Comparison of ENCODE assay signal across 31 mouse cellular contexts in the genomic region with DNA sequence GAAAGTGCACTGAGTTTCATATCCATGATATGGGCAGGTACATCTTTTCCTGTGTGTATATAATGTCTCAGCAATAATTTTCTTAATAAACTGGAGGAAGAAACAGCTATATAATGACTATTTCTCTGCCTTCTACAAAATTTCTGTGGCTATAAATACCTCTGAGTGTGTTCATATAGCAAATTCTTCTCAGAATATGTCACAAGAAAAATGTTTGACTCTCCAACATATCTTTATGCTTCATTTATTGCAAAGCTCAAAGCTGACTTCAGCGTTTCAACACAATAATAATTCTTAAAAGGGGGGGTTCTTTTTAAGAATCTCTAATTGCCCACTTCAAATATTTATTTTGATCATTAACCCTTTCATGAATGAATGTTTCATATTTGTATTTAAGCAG.
"Had no signal": no experiment of that assay in that cellular context is flagged by ENCODE, and none has a peak within 500 bp of the region (broad histone marks: within the 10 kb centered on the region; RNA-seq: fewer than 3 reads in every experiment).

No protein-coding gene starts in this region.

- H3K9me3 ChIP-seq: limb, embryonic 10.5 days; limb, embryonic 12.5 days; limb, embryonic 13.5 days; limb, embryonic 15.5 days; liver, embryonic 12.5 days; liver, embryonic 13.5 days; liver, embryonic 15.5 days; lung, embryonic 15.5 days; megakaryocyte, embryonic 14.5 days; midbrain, embryonic 12.5 days; midbrain, embryonic 13.5 days; midbrain, embryonic 15.5 days; neural tube, embryonic 12.5 days; neural tube, embryonic 13.5 days had no signal

- H3K9ac ChIP-seq: limb, embryonic 12.5 days; limb, embryonic 13.5 days; limb, embryonic 15.5 days; liver, embryonic 12.5 days; liver, embryonic 13.5 days; liver, embryonic 14.5 days; liver, embryonic 15.5 days; liver, postnatal 0 days; lung, embryonic 14.5 days; lung, embryonic 15.5 days; midbrain, embryonic 12.5 days; midbrain, embryonic 13.5 days; midbrain, embryonic 15.5 days; neural tube, embryonic 12.5 days; neural tube, embryonic 13.5 days had no signal

- ATAC-seq: liver, embryonic 12.5 days; liver, postnatal 0 days; lung, postnatal 0 days; midbrain, embryonic 13.5 days; midbrain, embryonic 15.5 days; midbrain, embryonic 16.5 days had no signal

- H3K4me1 ChIP-seq: limb, embryonic 10.5 days; limb, embryonic 12.5 days; limb, embryonic 15.5 days; liver, embryonic 12.5 days; liver, embryonic 13.5 days; liver, embryonic 15.5 days; lung, embryonic 15.5 days; megakaryocyte, embryonic 14.5 days; midbrain, embryonic 12.5 days; midbrain, embryonic 13.5 days; midbrain, embryonic 15.5 days; neural tube, embryonic 12.5 days; neural tube, embryonic 13.5 days had no signal

- H3K27me3 ChIP-seq: limb, embryonic 12.5 days; limb, embryonic 13.5 days; limb, embryonic 15.5 days; liver, embryonic 12.5 days; liver, embryonic 13.5 days; liver, embryonic 15.5 days; lung, embryonic 15.5 days; megakaryocyte, embryonic 14.5 days; midbrain, embryonic 12.5 days; midbrain, embryonic 13.5 days; midbrain, embryonic 15.5 days; neural tube, embryonic 12.5 days; neural tube, embryonic 13.5 days had no signal

- H3K27ac ChIP-seq: limb, embryonic 10.5 days; limb, embryonic 12.5 days; limb, embryonic 13.5 days; limb, embryonic 15.5 days; liver, embryonic 12.5 days; liver, embryonic 13.5 days; liver, embryonic 14.5 days; liver, embryonic 15.5 days; lung, embryonic 15.5 days; macrophage; midbrain, embryonic 12.5 days; midbrain, embryonic 13.5 days; midbrain, embryonic 15.5 days; neural tube, embryonic 12.5 days; neural tube, embryonic 13.5 days had no signal

- H3K4me3 ChIP-seq: limb, embryonic 10.5 days; limb, embryonic 12.5 days; limb, embryonic 13.5 days; limb, embryonic 15.5 days; liver, embryonic 12.5 days; liver, embryonic 13.5 days; liver, embryonic 15.5 days; lung, embryonic 15.5 days; megakaryocyte, embryonic 14.5 days; midbrain, embryonic 12.5 days; midbrain, embryonic 13.5 days; midbrain, embryonic 15.5 days; myocyte; neural tube, embryonic 12.5 days; neural tube, embryonic 13.5 days had no signal

- H3K36me3 ChIP-seq: limb, embryonic 10.5 days; limb, embryonic 12.5 days; limb, embryonic 13.5 days; limb, embryonic 15.5 days; liver, embryonic 12.5 days; liver, embryonic 13.5 days; liver, embryonic 15.5 days; lung, embryonic 15.5 days; midbrain, embryonic 12.5 days; midbrain, embryonic 13.5 days; midbrain, embryonic 15.5 days; neural tube, embryonic 12.5 days; neural tube, embryonic 13.5 days had no signal

- DNase-seq: left cerebral cortex, postnatal 4 days; liver; liver, embryonic 13.5 days; liver, postnatal 0 days; lung, adult 18-20 months; lung, adult 2 months; lung, embryonic 14.5 days; lung, postnatal 10 days; lung, postnatal 14 days; lung, postnatal 36 days; lung, postnatal 4 days; midbrain, embryonic 14.5 days had no signal

- H3K4me2 ChIP-seq: limb, embryonic 12.5 days; limb, embryonic 13.5 days; limb, embryonic 15.5 days; liver, embryonic 11.5 days; liver, embryonic 12.5 days; liver, embryonic 13.5 days; liver, embryonic 15.5 days; lung, embryonic 14.5 days; lung, embryonic 15.5 days; midbrain, embryonic 12.5 days; midbrain, embryonic 13.5 days; midbrain, embryonic 15.5 days; neural tube, embryonic 12.5 days; neural tube, embryonic 13.5 days had no signal
